Mouse (Mus musculus) mouse trophoblast stem cell (cell line): ENCODE measurements around the gene Fam50b.

Source experiments
- in situ Hi-C, 2 experiments: fragments of 300-500 bp; cut with MseI, MboI; formaldehyde crosslinking; loops; 2 replicates in 1 of 2; 3 replicates in 1 of 2; pipeline ENCODE4 v1.15.1; 2025

The Fam50b gene

GRCm38 (mm10) chr13:34789176-34789818 lies 54.6 kb downstream of the Fam50b start:
- in situ Hi-C loops, result no loop called here

GRCm38 (mm10) chr13:34793066-34793465 lies 58.4 kb downstream of the Fam50b start:
- in situ Hi-C loops, result loop anchor here (10.0 kb wide), 2 partner anchors 48 to 138 kb away; partner anchors contain the start of gene Pxdc1 (in 1 of the 2)

DNA sequence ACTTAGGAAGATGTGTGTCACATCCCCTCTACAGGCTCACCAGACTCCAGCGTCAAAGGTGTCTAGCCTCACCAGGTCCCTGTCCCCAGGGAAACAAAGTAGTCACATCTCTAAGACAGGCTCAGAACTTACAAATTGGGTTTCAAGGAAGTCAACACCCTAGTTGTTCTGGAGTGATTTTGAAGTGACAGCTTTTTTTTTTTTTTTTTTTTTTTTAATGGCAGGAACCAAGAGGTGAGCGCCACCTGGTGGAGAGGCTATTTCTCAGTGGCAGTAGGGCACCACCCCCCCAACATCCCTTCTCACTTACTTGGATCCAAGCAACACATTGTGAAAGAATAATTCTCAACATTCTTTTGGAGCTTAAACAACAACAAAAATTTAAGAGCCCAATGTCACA lies 59.2 kb downstream of the Fam50b start:
- in situ Hi-C loops, result loop anchor here (10.0 kb wide), 2 partner anchors 49 to 139 kb away; partner anchors contain the start of gene Pxdc1 (in 1 of the 2)

DNA sequence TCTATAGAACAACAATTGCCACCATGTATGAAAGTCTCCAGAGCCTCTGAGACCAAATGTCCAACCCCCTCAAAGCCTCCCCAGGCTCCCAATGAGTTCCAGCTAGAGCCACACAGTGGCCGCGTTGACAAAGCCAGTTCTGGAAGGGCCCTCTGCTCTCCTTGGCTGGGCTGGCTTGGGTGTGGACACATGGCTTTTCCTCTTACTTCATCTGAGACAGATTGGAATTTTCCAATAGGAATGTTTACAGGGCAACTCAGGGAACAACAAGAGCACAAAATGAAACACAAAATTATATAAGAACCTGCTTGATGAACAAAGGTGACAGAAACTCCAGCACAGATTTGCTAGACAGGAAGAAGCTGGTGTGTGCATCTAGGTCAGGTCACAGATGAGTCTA lies 59.8 kb downstream of the Fam50b start:
- in situ Hi-C loops, result loop anchor here (10.0 kb wide), 2 partner anchors 50 to 140 kb away; partner anchors contain the start of gene Pxdc1 (in 1 of the 2)
